Mouse (Mus musculus) heart, embryonic 14.5 days (tissue): ENCODE data around the gene Pou3f1. TPM values are rescaled to one million over a fixed set of nuclear protein-coding genes. Genes with fewer than 3 reads are reported as not detected.

Experiments
- ATAC-seq: fragments of 200-750 bp; cut with Nextera tagmentation; 2 replicates; pipeline ENCODE4 v1.8.0; 2017; ENCODE audit warnings: low read depth, moderate TSS enrichment; ENCODE audit not compliant: insufficient number of reproducible peaks, insufficient read depth, low FRiP score
- H3K27ac ChIP-seq, 2 experiments: fragments of 200-500 bp in 1 of 2; fragments of 300-500 bp in 1 of 2; sonication (generic) in 1 of 2; replicated peaks in 1 of 2; 2 replicates each; pipeline ENCODE4 v1.5.1; 2012 to 2014; ENCODE audit warnings: low read depth in 2 of 2, low read length in 2 of 2, control low read depth in 1 of 2, mild to moderate bottlenecking in 1 of 2, mixed read lengths in 1 of 2; ENCODE audit not compliant: control insufficient read depth in 1 of 2, insufficient read depth in 1 of 2
- H3K27me3 ChIP-seq: fragments of 300-500 bp; sonication (generic); 2 replicates; pipeline ENCODE4 v1.6.1; 2014; ENCODE audit warnings: mild to moderate bottlenecking, low read length, control low read depth; ENCODE audit not compliant: control insufficient read depth, insufficient read depth
- H3K36me3 ChIP-seq: fragments of 300-500 bp; sonication (generic); 2 replicates; pipeline ENCODE4 v1.6.1; 2014; ENCODE audit warnings: mild to moderate bottlenecking, control low read depth, low read length, mixed read lengths; ENCODE audit not compliant: control insufficient read depth, insufficient read depth
- H3K4me1 ChIP-seq, 2 experiments: fragments of 200-500 bp in 1 of 2; fragments of 300-500 bp in 1 of 2; sonication (generic) in 1 of 2; 2 replicates each; pipeline ENCODE4 v1.6.1; 2012 to 2014; ENCODE audit warnings: low read length in 2 of 2, control low read depth in 1 of 2, mixed read lengths in 1 of 2; ENCODE audit not compliant: control insufficient read depth in 2 of 2, insufficient read depth in 2 of 2
- H3K4me2 ChIP-seq: fragments of 300-500 bp; sonication (generic); 2 replicates; pipeline ENCODE4 v1.6.1; 2014; ENCODE audit warnings: mild to moderate bottlenecking, low read length
- H3K4me3 ChIP-seq, 2 experiments: fragments of 200-500 bp in 1 of 2; fragments of 300-500 bp in 1 of 2; sonication (generic) in 1 of 2; 2 replicates each; pipeline ENCODE4 v1.5.1; 2012 to 2014; ENCODE audit warnings: low read length in 2 of 2, mild to moderate bottlenecking in 2 of 2, control low read depth in 1 of 2, low read depth in 1 of 2, moderate library complexity in 1 of 2; ENCODE audit not compliant: control insufficient read depth in 1 of 2, insufficient read depth in 1 of 2
- H3K9ac ChIP-seq: fragments of 300-500 bp; sonication (generic); 2 replicates; pipeline ENCODE4 v1.6.1; 2014; ENCODE audit warnings: mild to moderate bottlenecking, low read length
- H3K9me3 ChIP-seq: fragments of 300-500 bp; sonication (generic); 2 replicates; pipeline ENCODE4 v1.6.1; 2016; ENCODE audit warnings: low read length, control low read depth; ENCODE audit not compliant: control insufficient read depth
- WGBS: fragments of 180-500 bp; shearing (Covaris S2); extraction: QIAGEN DNeasy Blood & Tissue Kit; methylation state at CpG from one replicate; pipeline ENCODE4 v1.1.7; 2014; 5-methylcytosine and 5-hydroxymethylcytosine counted together
- polyA plus RNA-seq: library from polyadenylated mRNA; unstranded; fragments of >200 nt; fragmentation: Nextera tagmentation; extraction: Ambion mirVana; gene quantifications from 2 replicates; pipeline ENCODE4 v1.2.1, GENCODE M21; 2014

The Pou3f1 gene
- polyA plus RNA-seq, 1 experiment from 2014 or later = 0.19 TPM

GRCm38 (mm10) chr4:124633281-124633680 lies 23.3 kb upstream of the Pou3f1 start:
- Histone ChIP-seq H3K9me3 (no peaks in the 10 kb centered on the region), H3K36me3 (no peaks in the 10 kb centered on the region)
- 4% methylated on average over 9 of the region's 9 CpGs for WGBS

DNA sequence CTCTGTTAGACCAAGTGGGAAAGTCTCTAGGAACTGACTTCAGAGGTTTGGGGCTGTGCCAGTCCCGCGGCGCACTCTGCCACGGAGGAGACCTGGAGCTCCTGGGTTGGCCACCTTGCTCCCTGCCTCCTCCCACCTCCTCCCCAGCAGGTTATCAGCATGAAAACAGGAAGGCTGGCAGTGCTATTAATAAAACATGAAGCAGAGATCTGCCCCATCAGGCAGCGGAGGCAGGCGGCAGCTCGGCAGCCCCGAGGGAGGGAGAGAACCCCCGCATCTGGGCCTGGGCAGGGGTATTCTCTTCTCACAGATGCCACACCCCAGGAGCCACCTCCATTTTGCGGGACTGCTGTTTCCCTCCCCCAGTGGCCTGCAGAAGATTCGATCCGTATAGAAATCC lies 16.9 kb upstream of the Pou3f1 start:
- H3K36me3 ChIP-seq = no peaks in the 10 kb centered on the region
- H3K9ac ChIP-seq = peak overlapping the region; percentile 35; the same call in 1 of the 2 replicates
- H3K4me2 ChIP-seq = peak overlapping the region; percentile 54
- H3K4me3 ChIP-seq = 0 out of 4 replicates have a peak overlapping the region, but pooled peaks of 1 of the 2 experiments have one; percentile 3
- H3K9me3 ChIP-seq = no peaks in the 10 kb centered on the region
- peaks cover 11 to 17% of the 10 kb centered on the region in 2 experiments for H3K4me1 ChIP-seq
- H3K27me3 ChIP-seq = peaks cover 23% of the 10 kb centered on the region; the same call in 1 of the 2 replicates
- no peak overlapping the region for H3K27ac ChIP-seq
- ATAC-seq = no peak
- 4% methylated on average over 12 of the region's 12 CpGs for WGBS

More at GRCm38 (mm10) chr4:124633281-124633680, 23.3 kb upstream of the Pou3f1 start:
- no peak overlapping the region for H3K9ac ChIP-seq
- ATAC-seq = no peak
- peaks cover 22% of the 10 kb centered on the region for H3K27me3 ChIP-seq
- no peak overlapping the region for H3K4me3 ChIP-seq
- H3K27ac ChIP-seq = no peak overlapping the region
- no peak overlapping the region for H3K4me2 ChIP-seq
- no peaks in the 10 kb centered on the region for H3K4me1 ChIP-seq

- Histone ChIP-seq H3K9me3 (no peaks in the 10 kb centered on the region), H3K36me3 (no peaks in the 10 kb centered on the region), H3K4me1 (peaks cover 33% of the 10 kb centered on the region in 2 experiments), H3K4me3 (no peak overlapping the region), H3K4me2 (no peak overlapping the region), H3K27me3 (peaks cover 12% of the 10 kb centered on the region; the same call in 1 of the 2 replicates), H3K9ac (no peak overlapping the region), H3K27ac (0 out of 4 replicates have a peak overlapping the region, but pooled peaks have one; percentile 37 to 47)
- 44% methylated on average over 9 of the region's 9 CpGs for WGBS
- ATAC-seq = no peak
Measured at GRCm38 (mm10) chr4:124643859-124644258, 12.7 kb upstream of the Pou3f1 start.

GRCm38 (mm10) chr4:124644974-124645433 lies 11.6 kb upstream of the Pou3f1 start:
- H3K27me3 ChIP-seq = peaks cover 8% of the 10 kb centered on the region; the same call in 1 of the 2 replicates
- 8% methylated on average over 3 of the region's 3 CpGs for WGBS
- no peak overlapping the region for H3K27ac ChIP-seq
- H3K4me3 ChIP-seq = no peak overlapping the region
- no peak overlapping the region for H3K4me2 ChIP-seq
- no peaks in the 10 kb centered on the region for H3K9me3 ChIP-seq
- H3K4me1 ChIP-seq = peaks cover 26% of the 10 kb centered on the region in 2 experiments
- H3K9ac ChIP-seq = no peak overlapping the region
- ATAC-seq = no peak
- H3K36me3 ChIP-seq = no peaks in the 10 kb centered on the region

DNA sequence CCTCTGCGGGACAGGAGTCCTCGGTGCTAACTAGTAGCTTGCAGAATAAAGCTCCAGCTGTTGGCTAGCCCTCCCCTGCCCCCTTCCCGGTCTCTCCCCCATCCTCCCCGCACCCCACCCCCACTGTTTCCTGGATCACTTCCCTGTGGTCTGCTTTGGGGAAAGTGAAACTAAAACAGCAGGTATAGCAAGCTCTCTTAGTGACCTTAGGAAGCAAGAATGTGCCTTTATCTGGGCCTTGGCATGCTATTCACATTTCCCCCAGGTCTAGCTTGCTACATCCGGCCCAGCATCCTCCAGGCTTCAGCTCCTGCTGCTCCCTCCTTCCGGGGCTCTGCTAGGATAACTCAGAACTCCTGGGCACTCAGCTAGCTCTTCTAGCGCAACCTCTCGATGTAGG lies 10.0 kb upstream of the Pou3f1 start:
- no peaks in the 10 kb centered on the region for H3K27me3 ChIP-seq
- peak overlapping the region; percentile 54 for H3K4me2 ChIP-seq
- ATAC-seq = no peak
- H3K27ac ChIP-seq = peak overlapping the region in 1 of 2 experiments; percentile 51; a peak in 1 of 4 replicates
- H3K9ac ChIP-seq = peak overlapping the region; percentile 44; the same call in 1 of the 2 replicates
- H3K4me1 ChIP-seq = peaks cover 23 to 25% of the 10 kb centered on the region in 2 experiments
- no peaks in the 10 kb centered on the region for H3K36me3 ChIP-seq
- WGBS = 11% methylated on average over 8 of the region's 8 CpGs
- H3K9me3 ChIP-seq = no peaks in the 10 kb centered on the region
- peak overlapping the region in 1 of 2 experiments; percentile 16; a peak in 2 of 4 replicates for H3K4me3 ChIP-seq

GRCm38 (mm10) chr4:124647909-124648308 lies 8.7 kb upstream of the Pou3f1 start:
- Histone ChIP-seq H3K27me3 (no peaks in the 10 kb centered on the region), H3K9ac (no peak overlapping the region), H3K4me1 (peaks cover 29 to 34% of the 10 kb centered on the region in 2 experiments), H3K9me3 (no peaks in the 10 kb centered on the region), H3K4me3 (no peak overlapping the region), H3K36me3 (no peaks in the 10 kb centered on the region), H3K4me2 (no peak overlapping the region), H3K27ac (no peak overlapping the region)
- 42% methylated on average over 5 of the region's 5 CpGs for WGBS
- no peak for ATAC-seq

DNA sequence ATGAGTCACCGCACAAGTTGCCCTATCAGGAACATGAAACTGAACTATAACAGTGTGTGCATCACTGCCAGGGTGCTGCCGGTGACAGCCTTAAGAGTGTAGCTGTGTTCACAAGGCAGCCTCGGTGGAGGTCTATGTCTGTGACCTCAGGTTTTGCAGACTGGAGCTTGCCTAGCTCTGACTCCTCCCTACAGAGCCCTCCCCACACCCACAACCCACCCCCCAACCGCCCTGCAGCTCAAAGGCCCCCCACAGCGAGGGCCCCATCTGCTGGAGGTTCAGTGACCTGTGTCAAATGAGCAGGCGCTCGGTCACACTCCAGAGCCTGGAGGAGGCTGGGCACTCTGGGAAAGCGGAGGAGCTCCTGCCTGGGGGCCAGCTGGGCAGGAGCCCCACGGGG lies 3.7 kb upstream of the Pou3f1 start:
- no peak overlapping the region for H3K4me3 ChIP-seq

More for the DNA sequence above, 3.7 kb upstream of the Pou3f1 start:
- Histone ChIP-seq H3K9ac (no peak overlapping the region), H3K27ac (peak overlapping the region; percentile 55 to 73; a peak in 3 of 4 replicates), H3K4me2 (peak overlapping the region; percentile 40), H3K4me1 (peaks cover 17 to 25% of the 10 kb centered on the region in 2 experiments), H3K36me3 (no peaks in the 10 kb centered on the region), H3K9me3 (no peaks in the 10 kb centered on the region), H3K27me3 (peaks cover 41% of the 10 kb centered on the region)
- WGBS = 7% methylated on average over 9 of the region's 9 CpGs
- peak; percentile 82 for ATAC-seq
